Mouse (Mus musculus) embryonic facial prominence, embryonic 13.5 days (tissue): ENCODE results near the gene Megf8. TPM values are rescaled to one million over a fixed set of nuclear protein-coding genes. Genes with fewer than 3 reads are reported as not detected.
A peak's percentile ranks its signal among the peaks of the same experiment; 100 is the strongest.
"Not testable (repeated sequence)": the region's sequence is repeated elsewhere in the genome, so short reads cannot be mapped to it uniquely, and the experiment has no call there.

Experiments
- ATAC-seq: fragments of 200-750 bp; cut with Nextera tagmentation; 2 replicates; pipeline ENCODE4 v1.8.0; 2017; ENCODE audit warnings: low read depth; ENCODE audit not compliant: insufficient number of reproducible peaks, insufficient read depth, low FRiP score, low TSS enrichment
- H3K27ac ChIP-seq: fragments of 300-500 bp; sonication (generic); 2 replicates; pipeline ENCODE4 v1.5.1; 2015; ENCODE audit warnings: moderate library complexity, mild to moderate bottlenecking, inconsistent platforms
- H3K27me3 ChIP-seq: fragments of 300-500 bp; sonication (generic); 2 replicates; pipeline ENCODE4 v1.6.1; 2015; ENCODE audit warnings: mild to moderate bottlenecking, inconsistent platforms
- H3K36me3 ChIP-seq: fragments of 300-500 bp; sonication (generic); 2 replicates; pipeline ENCODE4 v1.6.1; 2015; ENCODE audit warnings: mild to moderate bottlenecking, inconsistent platforms
- H3K4me1 ChIP-seq: fragments of 300-500 bp; sonication (generic); 2 replicates; pipeline ENCODE4 v1.6.1; 2015; ENCODE audit warnings: inconsistent platforms
- H3K4me2 ChIP-seq: fragments of 300-500 bp; sonication (generic); 2 replicates; pipeline ENCODE4 v1.6.1; 2015; ENCODE audit warnings: moderate library complexity, mild to moderate bottlenecking, inconsistent platforms
- H3K4me3 ChIP-seq: fragments of 300-500 bp; sonication (generic); 2 replicates; pipeline ENCODE4 v1.5.1; 2015; ENCODE audit warnings: mild to moderate bottlenecking, inconsistent platforms
- H3K9ac ChIP-seq: fragments of 300-500 bp; sonication (generic); 2 replicates; pipeline ENCODE4 v1.6.1; 2015; ENCODE audit warnings: mild to moderate bottlenecking, inconsistent platforms
- H3K9me3 ChIP-seq: fragments of 300-500 bp; sonication (generic); 2 replicates; pipeline ENCODE4 v1.6.1; 2016; ENCODE audit warnings: inconsistent platforms
- WGBS: fragments of 180-500 bp; shearing (Covaris S2); methylation state at CpG from one replicate; pipeline ENCODE4 v1.1.7; 2015; ENCODE audit warnings: mixed read lengths; 5-methylcytosine and 5-hydroxymethylcytosine counted together
- polyA plus RNA-seq: library from polyadenylated mRNA; unstranded; fragments of >200 nt; fragmentation: Nextera tagmentation; extraction: Ambion mirVana; gene quantifications from 2 replicates; pipeline ENCODE4 v1.2.1, GENCODE M21; 2015

The Megf8 gene
- polyA plus RNA-seq, 1 experiment from 2014 or later, result 17.6 TPM

- not testable (repeated sequence) for H3K9me3 ChIP-seq, H3K36me3 ChIP-seq, ATAC-seq, H3K4me2 ChIP-seq, H3K9ac ChIP-seq, H3K4me3 ChIP-seq, H3K27ac ChIP-seq, H3K27me3 ChIP-seq
- H3K4me1 ChIP-seq, result peaks cover 36% of the 10 kb centered on the region
Measured at GRCm38 (mm10) chr7:25399028-25399427, 82.1 kb downstream of the Megf8 start.

- no peak overlapping the region for H3K9ac ChIP-seq
- H3K9me3 ChIP-seq, result no peaks in the 10 kb centered on the region
- WGBS, result 18% methylated on average over 2 of the region's 2 CpGs
- H3K27me3 ChIP-seq, result no peaks in the 10 kb centered on the region
- no peak overlapping the region for H3K4me2 ChIP-seq
- no peak overlapping the region for H3K4me3 ChIP-seq
- no peaks in the 10 kb centered on the region for H3K36me3 ChIP-seq
- no peak for ATAC-seq
- peaks cover 24% of the 10 kb centered on the region for H3K4me1 ChIP-seq
- H3K27ac ChIP-seq, result peak overlapping the region; percentile 78; the same call in 1 of the 2 replicates
Measured at GRCm38 (mm10) chr7:25401551-25401950, 84.6 kb downstream of the Megf8 start.

- Histone ChIP-seq H3K9me3 (no peaks in the 10 kb centered on the region), H3K4me3 (no peak overlapping the region), H3K36me3 (no peaks in the 10 kb centered on the region), H3K4me2 (no peak overlapping the region), H3K27me3 (no peaks in the 10 kb centered on the region), H3K9ac (0 out of 2 replicates have a peak overlapping the region, but pooled peaks have one; percentile 21), H3K27ac (peak overlapping the region; percentile 78), H3K4me1 (peaks cover 24% of the 10 kb centered on the region)
- WGBS, result 10% methylated on average over 5 of the region's 5 CpGs
- ATAC-seq, result no peak
Measured at GRCm38 (mm10) chr7:25401986-25402385, 85.0 kb downstream of the Megf8 start.

GRCm38 (mm10) chr7:25402671-25403101 lies 85.7 kb downstream of the Megf8 start:
- no peak for ATAC-seq
- H3K4me3 ChIP-seq, result no peak overlapping the region

GRCm38 (mm10) chr7:25406468-25406867 lies 89.5 kb downstream of the Megf8 start:
- no peak for ATAC-seq
- Histone ChIP-seq H3K4me2 (no peak overlapping the region), H3K36me3 (no peaks in the 10 kb centered on the region), H3K9ac (no peak overlapping the region), H3K4me3 (no peak overlapping the region), H3K27me3 (no peaks in the 10 kb centered on the region), H3K9me3 (no peaks in the 10 kb centered on the region), H3K27ac (no peak overlapping the region), H3K4me1 (peaks cover 16% of the 10 kb centered on the region)
- WGBS, result 87% methylated on average over 7 of the region's 7 CpGs

More at GRCm38 (mm10) chr7:25402671-25403101, 85.7 kb downstream of the Megf8 start:
- no peaks in the 10 kb centered on the region for H3K27me3 ChIP-seq
- no peak overlapping the region for H3K4me2 ChIP-seq
- no peaks in the 10 kb centered on the region for H3K9me3 ChIP-seq
- peaks cover 24% of the 10 kb centered on the region for H3K4me1 ChIP-seq
- no peak overlapping the region for H3K9ac ChIP-seq
- H3K36me3 ChIP-seq, result no peaks in the 10 kb centered on the region
- H3K27ac ChIP-seq, result peak overlapping the region; percentile 78; the same call in 1 of the 2 replicates
- WGBS, result 0% methylated on average over 2 of the region's 2 CpGs

- no peaks in the 10 kb centered on the region for H3K9me3 ChIP-seq
- H3K27me3 ChIP-seq, result no peaks in the 10 kb centered on the region
- WGBS, result 43% methylated on average over 4 of the region's 4 CpGs
- H3K9ac ChIP-seq, result no peak overlapping the region
- no peak overlapping the region for H3K4me3 ChIP-seq
- no peaks in the 10 kb centered on the region for H3K4me1 ChIP-seq
- no peak overlapping the region for H3K4me2 ChIP-seq
- H3K36me3 ChIP-seq, result no peaks in the 10 kb centered on the region
- no peak for ATAC-seq
- no peak overlapping the region for H3K27ac ChIP-seq
Measured at GRCm38 (mm10) chr7:25409114-25409760, 92.3 kb downstream of the Megf8 start.

- Histone ChIP-seq H3K4me2 (no peak overlapping the region), H3K4me3 (no peak overlapping the region), H3K9me3 (no peaks in the 10 kb centered on the region), H3K9ac (no peak overlapping the region), H3K27me3 (no peaks in the 10 kb centered on the region), H3K27ac (no peak overlapping the region), H3K4me1 (no peaks in the 10 kb centered on the region), H3K36me3 (no peaks in the 10 kb centered on the region)
- WGBS, result 85% methylated on average over 1 of the region's 1 CpGs
- ATAC-seq, result no peak
Measured at GRCm38 (mm10) chr7:25410969-25411615, 94.1 kb downstream of the Megf8 start.

- Histone ChIP-seq H3K36me3 (no peaks in the 10 kb centered on the region), H3K4me3 (no peak overlapping the region), H3K4me2 (no peak overlapping the region), H3K27ac (no peak overlapping the region), H3K9me3 (no peaks in the 10 kb centered on the region), H3K9ac (no peak overlapping the region), H3K4me1 (no peaks in the 10 kb centered on the region), H3K27me3 (no peaks in the 10 kb centered on the region)
- no peak for ATAC-seq
- WGBS, result 81% methylated on average over 3 of the region's 3 CpGs
Measured at GRCm38 (mm10) chr7:25411861-25412260, 94.9 kb downstream of the Megf8 start.

GRCm38 (mm10) chr7:25412833-25413441 lies 96.0 kb downstream of the Megf8 start, which contains the start of gene Cxcl17:
TSS of gene Cxcl17 (minus strand) at chr7:25412886.
- Histone ChIP-seq H3K27me3 (no peaks in the 10 kb centered on the region), H3K4me2 (no peak within 1 kb of the TSS)
- 44% methylated on average over 7 of the region's 7 CpGs for WGBS

More at GRCm38 (mm10) chr7:25412833-25413441, 96.0 kb downstream of the Megf8 start, which contains the start of gene Cxcl17:
- H3K27ac ChIP-seq, result no peak within 1 kb of the TSS
- no peaks in the 10 kb centered on the region for H3K36me3 ChIP-seq
- no peaks in the 10 kb centered on the region for H3K9me3 ChIP-seq
- ATAC-seq, result no peak
- H3K9ac ChIP-seq, result no peak within 1 kb of the TSS
- H3K4me1 ChIP-seq, result no peaks in the 10 kb centered on the region
- H3K4me3 ChIP-seq, result no peak within 1 kb of the TSS
